Mouse (Mus musculus) forebrain, embryonic 14.5 days (tissue): Measurements from ENCODE around the gene Gm49395. TPM values are rescaled to one million over a fixed set of nuclear protein-coding genes. Genes with fewer than 3 reads are reported as not detected.
A peak's percentile ranks its signal among the peaks of the same experiment; 100 is the strongest.

Experiments
- ATAC-seq: fragments of 200-750 bp; cut with Nextera tagmentation; 2 replicates; pipeline ENCODE4 v1.8.0; 2017; ENCODE audit warnings: mild to moderate bottlenecking, moderate library complexity
- DNase-seq: peaks from one replicate; pipeline ENCODE4 v3.0.0-alpha.2; 2015; ENCODE audit warnings: low spot score
- H3K27ac ChIP-seq: fragments of 300-500 bp; sonication (generic); 2 replicates; pipeline ENCODE4 v1.5.1; 2014; ENCODE audit warnings: low read depth, mild to moderate bottlenecking, control low read depth, low read length, moderate library complexity
- H3K27me3 ChIP-seq: fragments of 300-500 bp; sonication (generic); replicated peaks from 2 replicates; pipeline ENCODE4 v1.6.1; 2014; ENCODE audit warnings: low read length, control low read depth, mixed read lengths; ENCODE audit not compliant: control insufficient read depth, insufficient read depth
- H3K36me3 ChIP-seq: fragments of 300-500 bp; sonication (generic); 2 replicates; pipeline ENCODE4 v1.6.1; 2014; ENCODE audit warnings: low read length, control low read depth; ENCODE audit not compliant: control insufficient read depth, insufficient read depth
- H3K4me1 ChIP-seq: fragments of 300-500 bp; sonication (generic); 2 replicates; pipeline ENCODE4 v1.6.1; 2014; ENCODE audit warnings: antibody characterized with exemption, low read length, control low read depth; ENCODE audit not compliant: control insufficient read depth, insufficient read depth
- H3K4me2 ChIP-seq: fragments of 300-500 bp; sonication (generic); 2 replicates; pipeline ENCODE4 v1.6.1; 2014; ENCODE audit warnings: mild to moderate bottlenecking, control low read depth, low read length
- H3K4me3 ChIP-seq: fragments of 300-500 bp; sonication (generic); 2 replicates; pipeline ENCODE4 v1.5.1; 2014; ENCODE audit warnings: low read depth, low read length, control low read depth
- H3K9ac ChIP-seq: fragments of 300-500 bp; sonication (generic); 2 replicates; pipeline ENCODE4 v1.6.1; 2014; ENCODE audit warnings: mild to moderate bottlenecking, low read length, control low read depth, moderate library complexity
- H3K9me3 ChIP-seq: fragments of 300-500 bp; sonication (generic); replicated peaks from 2 replicates; pipeline ENCODE4 v1.6.1; 2016; ENCODE audit warnings: low read length, control low read depth, mixed read lengths; ENCODE audit not compliant: control insufficient read depth
- WGBS: fragments of 180-500 bp; shearing (Covaris S2); extraction: QIAGEN DNeasy Blood & Tissue Kit; methylation state at CpG from one replicate; pipeline ENCODE4 v1.1.7; 2014; 5-methylcytosine and 5-hydroxymethylcytosine counted together
- polyA plus RNA-seq: library from polyadenylated mRNA; unstranded; fragments of >200 nt; fragmentation: Nextera tagmentation; extraction: Ambion mirVana; gene quantifications from 2 replicates; pipeline ENCODE4 v1.2.1, GENCODE M21; 2014

Gm49395 gene
- polyA plus RNA-seq, 1 experiment from 2014 or later = 4.9 TPM

GRCm38 (mm10) chr13:115050660-115051559 is 50.8 kb downstream of the Gm49395 start:
- Histone ChIP-seq H3K27ac (peak overlapping the region; percentile 21; the same call in 1 of the 2 replicates), H3K4me3 (no peak overlapping the region), H3K4me1 (no peaks in the 10 kb centered on the region), H3K36me3 (no peaks in the 10 kb centered on the region), H3K4me2 (no peak overlapping the region), H3K9ac (no peak overlapping the region), H3K27me3 (no peaks in the 10 kb centered on the region), H3K9me3 (no peaks in the 10 kb centered on the region)
- DNase-seq (peak; percentile 73), ATAC-seq (peak; percentile 85; the same call in 1 of the 2 replicates)
- WGBS = 82% methylated on average over 13 of the region's 13 CpGs

- H3K4me1 ChIP-seq = no peaks in the 10 kb centered on the region
- DNase-seq (no peak), ATAC-seq (no peak)
- H3K27me3 ChIP-seq = no peaks in the 10 kb centered on the region
- no peaks in the 10 kb centered on the region for H3K9me3 ChIP-seq
- no peak overlapping the region for H3K9ac ChIP-seq
- H3K27ac ChIP-seq = no peak overlapping the region
- H3K4me2 ChIP-seq = no peak overlapping the region
- H3K36me3 ChIP-seq = no peaks in the 10 kb centered on the region
- WGBS = 84% methylated on average over 2 of the region's 2 CpGs
- no peak overlapping the region for H3K4me3 ChIP-seq
Observed at GRCm38 (mm10) chr13:115042652-115043051, 59.1 kb downstream of the Gm49395 start.

GRCm38 (mm10) chr13:115037304-115037703 is 64.4 kb downstream of the Gm49395 start:
- H3K9me3 ChIP-seq = no peaks in the 10 kb centered on the region
- H3K4me3 ChIP-seq = no peak overlapping the region
- H3K4me1 ChIP-seq = no peaks in the 10 kb centered on the region
- no peak overlapping the region for H3K4me2 ChIP-seq
- WGBS = 69% methylated on average over 4 of the region's 4 CpGs
- H3K36me3 ChIP-seq = no peaks in the 10 kb centered on the region
- no peak overlapping the region for H3K9ac ChIP-seq
- no peaks in the 10 kb centered on the region for H3K27me3 ChIP-seq
- DNase-seq = no peak
- no peak overlapping the region for H3K27ac ChIP-seq
- no peak for ATAC-seq

- ATAC-seq = no peak
- Histone ChIP-seq H3K27me3 (no peaks in the 10 kb centered on the region), H3K9me3 (no peaks in the 10 kb centered on the region), H3K36me3 (no peaks in the 10 kb centered on the region), H3K4me2 (no peak overlapping the region), H3K27ac (no peak overlapping the region), H3K4me3 (no peak overlapping the region), H3K4me1 (no peaks in the 10 kb centered on the region), H3K9ac (no peak overlapping the region)
- DNase-seq = no peak
- 87% methylated on average over 8 of the region's 8 CpGs for WGBS
Observed at GRCm38 (mm10) chr13:115035387-115035786, 66.3 kb downstream of the Gm49395 start.

- H3K27me3 ChIP-seq = no peaks in the 10 kb centered on the region
- no peak for DNase-seq
- H3K36me3 ChIP-seq = no peaks in the 10 kb centered on the region
- no peak overlapping the region for H3K27ac ChIP-seq
- no peak for ATAC-seq
- no peaks in the 10 kb centered on the region for H3K9me3 ChIP-seq
- no peak overlapping the region for H3K4me2 ChIP-seq
- H3K9ac ChIP-seq = no peak overlapping the region
- no peaks in the 10 kb centered on the region for H3K4me1 ChIP-seq
- no peak overlapping the region for H3K4me3 ChIP-seq
- 84% methylated on average over 2 of the region's 2 CpGs for WGBS
Observed at GRCm38 (mm10) chr13:115033135-115033534, 68.6 kb downstream of the Gm49395 start.

- H3K9me3 ChIP-seq = no peaks in the 10 kb centered on the region
- no peak overlapping the region for H3K27ac ChIP-seq
- no peak overlapping the region for H3K4me3 ChIP-seq
- peak; percentile 39 for DNase-seq
- no peaks in the 10 kb centered on the region for H3K4me1 ChIP-seq
- no peaks in the 10 kb centered on the region for H3K36me3 ChIP-seq
- no peak overlapping the region for H3K9ac ChIP-seq
- no peaks in the 10 kb centered on the region for H3K27me3 ChIP-seq
- WGBS = 70% methylated on average over 17 of the region's 17 CpGs
- ATAC-seq = no peak; the same call in 1 of the 2 replicates
- H3K4me2 ChIP-seq = no peak overlapping the region
Observed at GRCm38 (mm10) chr13:115031177-115032000, 70.3 kb downstream of the Gm49395 start.

GRCm38 (mm10) chr13:115025394-115025793 is 76.3 kb downstream of the Gm49395 start:
- WGBS = 92% methylated on average over 3 of the region's 3 CpGs
- Histone ChIP-seq H3K36me3 (no peaks in the 10 kb centered on the region), H3K4me3 (no peak overlapping the region), H3K9ac (no peak overlapping the region), H3K27ac (no peak overlapping the region), H3K9me3 (no peaks in the 10 kb centered on the region), H3K27me3 (no peaks in the 10 kb centered on the region), H3K4me1 (no peaks in the 10 kb centered on the region), H3K4me2 (no peak overlapping the region)
- no peak for ATAC-seq
- DNase-seq = no peak

- Histone ChIP-seq H3K4me1 (no peaks in the 10 kb centered on the region), H3K9me3 (no peaks in the 10 kb centered on the region), H3K4me2 (no peak overlapping the region), H3K9ac (no peak overlapping the region), H3K36me3 (no peaks in the 10 kb centered on the region), H3K4me3 (no peak overlapping the region), H3K27ac (no peak overlapping the region), H3K27me3 (no peaks in the 10 kb centered on the region)
- DNase-seq = no peak
- 93% methylated on average over 6 of the region's 6 CpGs for WGBS
- no peak for ATAC-seq
Observed at GRCm38 (mm10) chr13:115022117-115022787, 79.5 kb downstream of the Gm49395 start.
